Mouse (Mus musculus): Measurements from ENCODE around the gene Olfml2b. TPM values are rescaled to one million over a fixed set of nuclear protein-coding genes. Genes with fewer than 3 reads are reported as not detected.

Olfml2b gene
- total and polyA plus RNA-seq, 3 experiments, result not detected

DNA sequence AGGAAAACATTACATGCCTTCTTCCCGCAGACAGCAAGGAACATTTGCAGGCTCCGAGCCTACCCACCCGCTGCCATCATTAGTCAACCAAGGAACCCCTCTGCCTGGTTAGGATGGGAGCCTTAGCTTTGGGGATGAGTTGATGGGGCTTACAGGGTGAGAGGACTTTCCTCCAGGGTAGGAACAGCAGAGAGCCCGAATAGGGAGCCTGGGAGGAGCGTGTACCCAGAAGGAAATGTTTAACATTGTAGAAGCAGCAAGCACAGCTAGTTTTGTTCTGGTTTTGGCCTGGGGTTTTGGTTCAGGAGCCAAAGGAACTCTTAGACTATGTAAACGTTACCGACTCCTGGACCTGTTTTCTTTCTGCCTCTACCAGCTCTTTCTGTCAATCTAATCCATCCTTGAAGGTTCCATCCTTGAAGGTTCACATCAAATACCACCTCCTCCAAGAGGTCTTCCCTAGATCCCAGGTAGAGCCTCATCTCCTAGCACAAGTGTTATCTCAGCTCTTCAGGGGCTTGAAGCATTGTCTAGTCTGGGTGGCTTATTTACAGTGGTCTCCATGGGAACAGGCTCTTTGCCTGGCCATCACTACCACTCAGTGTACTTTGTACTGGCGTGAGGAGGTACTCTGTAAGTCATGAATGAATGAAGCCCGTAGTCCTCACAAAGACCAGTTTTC lies 2.4 kb downstream of the Olfml2b start:
- Histone ChIP-seq H3K4me1 (ENCODE audit: control insufficient read depth in 1 of 2, insufficient read depth in 2 of 2, low read length in 2 of 2) (no peaks in the 10 kb centered on the region), H3K79me2 (ENCODE audit: control insufficient read depth, insufficient read depth, low read length, poor library complexity) (no peaks in the 10 kb centered on the region), H3K36me3 (ENCODE audit: control insufficient read depth in 1 of 2, insufficient read depth in 2 of 2, low read length in 2 of 2) (no peaks in the 10 kb centered on the region), H3K27me3 (ENCODE audit: control insufficient read depth in 1 of 2, insufficient read depth in 2 of 2, low read length in 2 of 2) (0 out of 4 replicates have a peak, but pooled peaks cover 0 to 3% of the 10 kb centered on the region in 2 experiments), H3K9ac (ENCODE audit: control insufficient read depth, low read depth, low read length, poor library complexity, severe bottlenecking) (no peak overlapping the region), H3K27ac (ENCODE audit: control insufficient read depth, low read depth, low read length) (no peak overlapping the region), H3K9me3 (replicated peaks; ENCODE audit: insufficient read depth, low read length) (no peaks in the 10 kb centered on the region), H3K4me3 (ENCODE audit: control insufficient read depth in 1 of 2, insufficient read depth in 1 of 2, low read depth in 2 of 2, low read length in 2 of 2) (no peak overlapping the region)
- TF ChIP-seq USF2 (IDR thresholded peaks at IDR 0.05; ENCODE audit: borderline replicate concordance in 1 of 2, insufficient read depth in 1 of 2, low read depth in 1 of 2, low read length in 2 of 2) (no peak), TAL1 (IDR thresholded peaks at IDR 0.05; ENCODE audit: low read length) (no peak), TCF12 (IDR thresholded peaks at IDR 0.05; ENCODE audit: low read depth, low read length) (no peak), MYB (IDR thresholded peaks at IDR 0.05; ENCODE audit: low read depth, low read length) (no peak), ZNF384 (IDR thresholded peaks at IDR 0.05; ENCODE audit: low read depth, low read length) (no peak), NRF1 (IDR thresholded peaks at IDR 0.05; ENCODE audit: insufficient read depth, low read depth, low read length, poor library complexity, severe bottlenecking) (no peak)
- no peak for DNase-seq (ENCODE audit: low read depth, low spot score)

DNA sequence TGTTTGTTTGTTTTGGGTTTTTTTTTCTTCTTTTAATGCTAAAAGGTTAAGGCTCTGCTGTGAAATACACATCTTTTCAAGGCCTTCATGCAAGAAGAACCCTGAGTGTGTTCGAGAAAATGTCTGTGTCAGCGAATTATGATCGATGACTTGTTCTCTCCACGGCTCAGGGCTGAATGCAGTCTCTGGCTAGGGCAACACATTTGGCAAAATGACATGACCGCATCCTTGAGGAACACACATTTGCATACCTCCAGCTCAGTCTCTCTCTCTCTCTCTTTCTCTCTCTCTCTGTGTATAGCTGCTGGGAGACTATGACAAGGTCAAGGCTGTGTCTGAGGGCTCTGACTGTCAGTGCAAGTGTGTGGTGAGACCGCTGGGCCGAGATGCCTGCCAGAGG lies 3.0 kb downstream of the Olfml2b start:
- Histone ChIP-seq H3K27me3 (ENCODE audit: control insufficient read depth in 1 of 2, insufficient read depth in 2 of 2, low read length in 2 of 2) (0 out of 4 replicates have a peak, but pooled peaks cover 0 to 4% of the 10 kb centered on the region in 2 experiments), H3K4me1 (ENCODE audit: control insufficient read depth in 1 of 2, insufficient read depth in 2 of 2, low read length in 2 of 2) (no peaks in the 10 kb centered on the region), H3K4me3 (ENCODE audit: control insufficient read depth in 1 of 2, insufficient read depth in 1 of 2, low read depth in 2 of 2, low read length in 2 of 2) (no peak overlapping the region), H3K9ac (ENCODE audit: control insufficient read depth, low read depth, low read length, poor library complexity, severe bottlenecking) (no peak overlapping the region), H3K27ac (ENCODE audit: control insufficient read depth, low read depth, low read length) (no peak overlapping the region), H3K36me3 (ENCODE audit: control insufficient read depth in 1 of 2, insufficient read depth in 2 of 2, low read length in 2 of 2) (no peaks in the 10 kb centered on the region), H3K9me3 (replicated peaks; ENCODE audit: insufficient read depth, low read length) (no peaks in the 10 kb centered on the region), H3K79me2 (ENCODE audit: control insufficient read depth, insufficient read depth, low read length, poor library complexity) (no peaks in the 10 kb centered on the region)
- DNase-seq (ENCODE audit: low read depth, low spot score), result no peak
- TF ChIP-seq SIN3A (IDR thresholded peaks at IDR 0.05; ENCODE audit: low read length) (no peak), POLR2AphosphoS5 (IDR thresholded peaks at IDR 0.05; ENCODE audit: borderline replicate concordance, low read depth, low read length) (no peak), USF2 (IDR thresholded peaks at IDR 0.05; ENCODE audit: borderline replicate concordance in 1 of 2, insufficient read depth in 1 of 2, low read depth in 1 of 2, low read length in 2 of 2) (no peak), MXI1 (IDR thresholded peaks at IDR 0.05; ENCODE audit: low read depth, low read length) (no peak), USF1 (IDR thresholded peaks at IDR 0.05; ENCODE audit: low read depth, low read length) (no peak), HCFC1 (IDR thresholded peaks at IDR 0.05; ENCODE audit: low read depth, low read length) (no peak), E2F4 (IDR thresholded peaks at IDR 0.05; ENCODE audit: borderline replicate concordance, low read depth, low read length) (no peak), MYC (IDR thresholded peaks at IDR 0.05; ENCODE audit: low read depth, low read length) (no peak)
